Mouse (Mus musculus) heart, adult 8-10 months (tissue): Measurements from ENCODE around the gene Nipal1. TPM values are rescaled to one million over a fixed set of nuclear protein-coding genes. Genes with fewer than 3 reads are reported as not detected.

Experiments used
- DNase-seq: peaks from one replicate; pipeline ENCODE4 v3.0.0; 2022; ENCODE audit warnings: low spot score
- total RNA-seq, 4 experiments: library from RNA; stranded (reverse); gene quantifications; 2 replicates each; pipeline ENCODE4 v1.2.4; 2022

The Nipal1 gene
- not detected for total RNA-seq

DNA sequence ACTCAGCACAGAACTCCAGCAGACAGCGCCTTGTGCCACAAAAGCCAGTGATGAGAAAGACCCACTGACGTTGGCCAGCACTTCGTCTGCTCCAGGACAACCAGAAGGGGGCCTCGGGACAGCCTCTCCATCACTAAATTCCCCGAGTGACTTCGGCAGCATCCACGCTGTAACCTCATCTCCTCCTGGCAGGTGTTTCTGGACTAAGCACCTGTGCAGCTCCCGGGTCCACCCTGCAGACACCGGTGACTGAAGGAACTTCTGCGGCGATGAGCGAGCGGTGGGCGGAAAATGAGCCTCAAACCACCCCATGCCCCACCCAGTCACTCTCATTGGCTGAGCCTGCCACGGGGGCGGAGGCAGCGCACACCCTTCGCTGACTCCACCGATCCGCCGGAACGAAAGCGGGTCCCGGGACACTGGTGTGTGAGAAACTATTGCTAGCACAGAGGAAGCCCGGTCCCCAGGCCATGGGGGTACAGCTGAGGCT lies at the start of gene Nipal1:
Gene Nipal1, plus strand, starts transcription at position 378 of the 490 bp plus-strand sequence.
- no peak for DNase-seq

DNA sequence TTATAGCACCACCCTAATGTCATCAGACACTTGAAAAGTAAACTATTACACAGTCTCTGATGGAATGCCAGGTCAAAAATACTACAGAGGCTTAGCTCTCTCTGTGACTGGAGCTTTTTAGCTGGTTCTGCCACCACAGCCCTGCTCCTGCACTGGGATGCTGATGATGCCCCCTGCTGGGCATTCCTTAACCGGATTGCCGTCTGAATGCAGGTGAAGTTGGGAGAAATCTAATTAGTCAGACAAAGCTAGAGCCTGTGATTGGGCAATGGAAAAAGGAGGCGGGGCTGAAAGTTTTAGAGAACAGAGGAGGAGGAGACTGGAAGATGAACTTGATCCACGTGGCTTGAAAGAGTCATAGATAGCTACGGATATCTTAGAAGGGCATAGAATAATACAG lies 46.6 kb upstream of the Nipal1 start:
- peak; percentile 28 for DNase-seq

DNA sequence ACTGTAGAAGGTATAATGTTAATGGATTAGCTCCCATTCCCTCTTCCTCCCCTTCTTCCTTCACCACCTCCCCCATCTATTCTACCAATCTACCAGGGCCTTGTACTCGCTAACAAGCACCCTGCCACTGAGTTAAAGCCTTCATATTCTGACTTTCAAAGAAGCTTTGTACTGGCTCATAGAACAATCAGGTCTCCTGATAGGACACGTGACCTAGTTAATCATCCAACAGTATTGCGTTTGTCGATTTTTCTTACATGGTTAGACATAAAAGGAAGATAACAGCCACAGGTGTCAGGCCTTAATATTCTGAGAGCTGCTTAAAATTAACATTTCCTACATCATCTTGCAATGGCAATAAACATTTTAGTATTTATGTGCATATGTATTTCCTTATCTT lies 44.5 kb upstream of the Nipal1 start:
- DNase-seq = no peak

DNA sequence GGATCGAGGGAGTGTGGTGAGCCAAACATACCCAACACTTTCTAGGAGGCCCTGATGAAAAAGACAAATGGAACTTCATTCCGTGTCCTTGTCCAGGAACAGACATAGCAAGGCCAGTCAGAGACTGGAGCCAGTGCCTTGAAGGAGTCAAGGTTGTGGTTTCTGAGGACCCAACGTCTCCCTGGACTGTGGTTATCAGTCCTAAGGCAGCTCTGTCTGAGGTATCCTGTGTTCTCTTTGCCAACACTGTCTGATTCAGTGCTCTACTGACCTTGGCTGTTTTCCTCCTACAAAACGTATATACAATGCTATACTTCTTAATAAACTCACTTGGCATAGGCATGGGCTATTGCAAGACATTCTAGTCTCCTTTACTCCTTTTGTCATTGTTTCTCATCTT lies 30.2 kb upstream of the Nipal1 start:
- DNase-seq = no peak

DNA sequence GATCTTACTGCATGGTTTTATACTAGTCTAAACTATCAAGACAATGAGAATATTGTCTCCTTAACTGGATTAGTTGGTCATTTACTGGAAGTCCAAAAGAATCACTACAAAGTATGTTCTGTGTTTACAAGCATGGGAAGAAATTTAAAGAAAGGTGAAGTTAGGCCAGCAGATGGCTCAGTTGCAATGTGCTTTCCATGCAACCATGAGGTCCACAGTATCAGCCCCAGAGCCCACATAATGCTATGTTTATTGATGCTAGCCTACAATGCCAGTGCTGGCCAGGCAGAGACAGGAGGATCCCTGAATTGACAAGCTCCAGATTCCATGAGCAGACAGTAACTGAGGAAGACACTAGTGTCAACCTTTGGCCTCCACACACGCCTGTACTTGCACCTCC lies 26.6 kb upstream of the Nipal1 start:
- no peak for DNase-seq

DNA sequence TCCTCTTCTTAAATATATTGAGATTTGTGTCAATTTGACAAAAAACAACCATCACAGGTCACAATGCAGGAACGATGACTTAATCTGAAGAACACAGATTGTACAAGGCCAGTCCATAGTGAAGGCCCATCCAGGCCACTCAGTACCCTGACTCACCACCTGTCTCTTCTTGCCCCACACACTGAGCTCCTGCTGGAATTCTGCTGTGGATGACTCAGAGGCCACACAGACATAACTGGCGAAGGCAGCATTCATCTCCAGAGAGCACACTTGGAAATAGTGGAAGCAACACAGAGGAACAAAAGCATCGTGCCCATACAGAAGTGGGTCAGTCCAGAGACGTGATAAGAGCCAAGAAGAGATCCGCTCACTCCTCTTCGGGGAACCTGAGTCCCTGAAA lies 17.6 kb upstream of the Nipal1 start:
- no peak for DNase-seq

DNA sequence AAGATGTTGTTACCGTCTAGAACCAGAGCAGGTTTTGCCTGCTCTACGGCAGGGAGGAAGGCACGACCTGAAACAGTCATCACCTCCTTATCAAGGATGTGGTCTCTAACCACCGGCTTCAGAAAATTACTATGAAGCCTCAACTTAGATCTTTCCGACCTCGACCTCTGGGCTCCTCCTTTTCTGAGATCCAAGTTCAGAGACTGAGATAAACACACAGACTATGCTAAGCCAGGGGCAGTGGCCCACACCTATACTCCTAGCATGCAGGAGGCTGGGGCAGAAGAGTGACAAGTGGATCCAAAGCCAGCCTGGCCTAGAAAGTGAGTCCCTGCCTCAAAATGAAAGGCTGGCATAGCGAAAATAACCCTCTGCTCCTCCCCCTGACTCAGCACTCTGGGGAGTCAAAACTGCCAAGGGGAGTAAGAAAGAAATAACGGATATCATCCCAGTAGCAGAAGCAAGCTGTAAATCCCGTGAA lies 12.8 kb upstream of the Nipal1 start:
- no peak for DNase-seq

DNA sequence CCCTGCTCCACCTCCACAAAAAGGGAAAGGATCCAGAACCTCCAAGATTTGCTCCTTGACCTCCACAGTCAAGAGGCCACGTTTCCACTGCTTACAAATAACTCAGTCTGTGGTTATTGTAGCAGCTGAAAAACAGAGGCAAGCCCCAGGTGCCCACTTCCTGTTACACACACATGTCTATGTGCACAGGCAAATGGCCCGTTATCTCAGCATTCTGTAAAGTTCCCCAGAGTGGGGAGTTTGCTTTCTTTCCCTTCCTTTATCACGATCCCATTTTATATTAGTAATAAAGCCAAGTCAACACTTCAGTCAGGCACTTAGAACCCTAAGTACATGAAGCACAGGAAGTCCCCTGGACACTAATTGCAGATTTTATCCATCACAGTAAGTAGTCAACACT lies 11.5 kb upstream of the Nipal1 start:
- DNase-seq = no peak

DNA sequence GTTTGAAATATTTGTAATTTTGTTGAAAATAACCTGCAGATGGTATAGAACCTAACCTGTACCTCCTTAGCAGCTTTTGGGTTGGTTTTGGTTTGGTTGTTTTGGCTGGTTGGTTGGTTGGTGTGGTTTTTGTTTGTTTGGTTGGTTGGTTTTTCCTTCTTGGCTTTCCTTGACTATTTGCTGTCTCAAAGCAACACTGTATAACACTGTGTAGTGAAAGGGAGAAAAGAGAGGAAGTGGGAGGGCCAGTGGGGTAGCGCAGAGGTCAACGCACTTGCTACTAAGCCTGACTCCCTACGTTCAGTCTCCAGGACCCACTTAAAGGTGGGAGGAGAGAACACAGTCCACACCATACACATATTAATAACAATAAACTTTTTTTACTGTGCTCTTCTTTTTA lies 11.0 kb upstream of the Nipal1 start:
- no peak for DNase-seq

DNA sequence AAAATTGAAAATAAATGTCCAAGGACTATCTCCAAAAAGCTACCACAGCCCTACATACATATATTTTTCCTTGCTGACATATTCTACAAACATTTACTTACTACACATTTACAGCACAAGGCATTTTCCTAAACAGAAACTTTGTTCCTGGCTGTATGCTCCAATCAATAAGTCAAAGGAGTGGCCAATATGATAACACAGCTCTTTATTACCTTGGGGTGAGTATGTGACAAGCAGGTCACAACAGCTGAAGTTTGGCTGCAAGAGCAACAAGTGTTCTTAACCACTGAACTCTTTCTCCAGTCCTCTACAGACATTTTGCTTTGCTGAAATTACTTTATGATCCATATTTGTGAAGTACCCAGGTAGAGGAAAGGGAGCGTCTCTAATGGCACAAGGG lies 7.5 kb upstream of the Nipal1 start:
- no peak for DNase-seq

DNA sequence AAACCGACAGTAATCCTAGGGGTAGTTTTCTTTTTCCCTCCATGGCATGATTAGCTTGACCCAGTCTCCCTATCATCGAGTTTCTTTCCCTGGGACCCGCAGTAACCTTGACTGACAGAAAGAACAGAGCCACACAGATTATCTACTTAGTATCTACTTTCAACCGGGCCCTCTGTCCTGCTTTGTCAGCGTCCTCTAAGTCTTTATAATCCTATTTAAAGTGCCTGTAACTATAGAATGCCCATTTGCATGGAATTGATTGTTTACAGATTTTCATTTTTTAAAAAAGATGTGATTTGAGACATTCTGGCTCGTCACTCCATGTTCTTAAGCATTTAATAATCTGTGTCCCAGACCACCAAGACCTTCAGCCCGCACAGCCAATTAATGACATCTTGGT lies 3.9 kb upstream of the Nipal1 start:
- no peak for DNase-seq

DNA sequence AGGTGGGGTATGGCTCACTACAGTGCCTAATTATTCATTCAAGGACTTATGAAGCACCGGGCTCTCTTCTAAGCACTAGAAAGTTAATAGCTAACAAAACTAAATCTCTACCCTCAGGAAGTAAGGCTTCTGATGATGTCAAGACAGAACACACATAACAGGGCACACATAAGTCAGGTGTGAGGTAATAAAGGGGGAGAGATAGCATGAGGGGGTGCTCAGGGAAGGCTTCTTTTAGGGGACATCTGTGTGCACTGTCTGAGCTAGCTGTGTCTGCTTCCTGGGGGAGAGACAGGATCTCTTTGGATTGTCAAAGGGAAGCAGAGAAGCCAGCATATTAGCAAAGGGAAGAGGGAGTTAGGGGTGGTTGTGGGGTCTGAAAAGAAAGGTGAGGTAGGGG lies 3.4 kb upstream of the Nipal1 start, which contains the start of gene Cnga1:
Gene Cnga1, minus strand, starts transcription at position 101 of the 400 bp plus-strand sequence.
- no peak for DNase-seq

DNA sequence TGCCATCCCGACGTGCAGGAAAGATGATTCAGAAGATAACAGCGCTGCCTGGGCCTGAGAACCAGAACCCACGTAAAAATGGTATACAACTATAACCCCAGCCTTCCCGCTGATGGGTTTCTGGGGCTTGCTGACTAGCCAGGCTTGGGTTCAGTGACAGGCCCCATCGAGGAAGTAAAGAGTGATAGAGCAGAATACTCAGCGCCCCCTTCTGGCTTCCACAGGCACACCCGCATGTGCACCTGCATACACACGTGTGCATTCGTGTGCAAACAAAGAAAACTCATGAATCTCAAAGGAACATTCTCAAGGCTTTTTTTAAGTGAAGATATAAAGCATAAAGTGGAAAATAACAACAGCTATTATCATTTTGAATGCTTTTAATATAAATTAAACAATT lies 1.5 kb upstream of the Nipal1 start:
- no peak for DNase-seq

DNA sequence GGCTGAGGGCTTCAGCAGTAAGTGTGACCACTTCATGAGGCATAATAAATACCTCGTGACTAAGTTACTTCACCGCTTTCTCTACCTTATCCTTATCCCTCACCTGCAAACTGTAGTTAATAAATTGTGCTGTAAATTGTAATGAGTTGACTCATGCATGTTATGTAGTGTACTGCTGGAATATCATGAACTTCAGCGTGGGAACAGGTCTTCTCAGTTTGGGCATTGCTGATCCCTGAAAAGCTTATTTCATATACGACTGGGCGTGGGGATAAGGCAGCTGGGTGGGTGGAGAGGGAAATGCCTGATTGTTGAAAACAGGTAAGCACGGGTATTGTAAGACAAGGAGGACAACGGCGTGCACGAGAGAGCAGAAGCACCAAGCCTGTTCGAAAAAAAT lies 599 bp upstream of the Nipal1 start:
- no peak for DNase-seq

DNA sequence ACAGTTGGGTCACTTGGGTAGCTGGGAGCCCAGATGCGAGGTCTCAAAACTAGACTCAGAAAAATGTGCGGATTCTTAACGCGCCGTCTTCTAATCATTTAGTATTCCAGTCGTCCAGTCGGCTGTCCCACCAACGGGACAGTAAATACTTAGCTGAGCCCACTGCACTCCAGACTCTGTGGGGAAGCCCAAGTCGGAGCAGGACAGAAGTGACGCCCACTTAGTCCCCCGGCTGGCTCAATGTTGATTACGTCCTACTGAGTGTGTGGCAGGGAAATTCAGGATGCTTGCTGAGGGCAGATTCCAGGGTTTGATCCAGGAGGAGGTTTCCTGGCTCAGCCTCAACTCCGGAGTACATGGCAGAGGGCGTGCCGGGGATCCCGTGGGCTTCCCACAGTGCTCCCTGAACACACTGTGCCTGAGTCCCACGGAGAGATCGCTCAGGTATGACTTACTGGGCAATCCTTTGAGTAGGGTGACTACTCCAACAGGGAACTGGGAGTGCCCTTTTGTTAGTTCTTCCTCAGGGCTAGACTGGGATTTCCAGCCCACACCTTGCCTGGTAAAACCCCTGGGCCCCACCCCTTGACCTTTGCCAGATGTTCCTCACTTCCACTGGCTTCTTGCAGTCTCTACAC lies 482 bp downstream of the Nipal1 start:
- no peak for DNase-seq

DNA sequence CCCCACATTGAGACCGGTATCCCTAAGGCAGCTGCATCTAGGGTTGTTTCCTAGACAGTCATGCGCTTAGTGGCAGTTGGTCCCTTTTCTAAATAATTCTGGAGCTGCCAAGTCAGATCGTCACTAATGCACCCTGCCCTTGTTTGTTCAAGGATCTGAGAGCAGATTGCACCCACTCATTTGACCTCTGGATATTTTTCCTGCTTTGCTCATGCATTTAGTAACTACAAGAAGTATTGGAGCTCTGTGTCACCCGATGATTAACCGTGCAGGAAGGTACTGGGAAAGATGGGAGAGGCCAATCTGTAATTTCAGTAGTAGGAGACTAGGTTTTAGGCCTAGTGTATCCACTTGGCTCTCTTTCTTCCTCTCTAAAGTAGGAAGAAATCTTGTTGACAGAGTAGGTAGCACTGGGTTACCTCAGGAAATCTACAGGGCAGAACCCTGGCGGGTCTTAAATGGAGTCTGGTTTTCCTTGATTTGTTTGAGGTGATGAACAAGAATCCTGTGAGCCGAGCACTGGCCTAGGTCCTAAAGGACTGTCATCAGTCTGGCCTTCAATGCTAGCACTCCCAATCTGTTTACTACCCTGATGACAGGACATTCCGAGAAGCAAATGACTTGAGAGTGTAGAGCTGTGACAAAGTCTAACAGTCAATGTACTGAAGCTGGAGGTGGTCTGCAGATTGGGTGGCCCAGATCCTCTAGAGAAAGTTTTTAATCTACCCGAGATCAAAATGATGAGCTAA lies 1.6 kb downstream of the Nipal1 start:
- DNase-seq = no peak

DNA sequence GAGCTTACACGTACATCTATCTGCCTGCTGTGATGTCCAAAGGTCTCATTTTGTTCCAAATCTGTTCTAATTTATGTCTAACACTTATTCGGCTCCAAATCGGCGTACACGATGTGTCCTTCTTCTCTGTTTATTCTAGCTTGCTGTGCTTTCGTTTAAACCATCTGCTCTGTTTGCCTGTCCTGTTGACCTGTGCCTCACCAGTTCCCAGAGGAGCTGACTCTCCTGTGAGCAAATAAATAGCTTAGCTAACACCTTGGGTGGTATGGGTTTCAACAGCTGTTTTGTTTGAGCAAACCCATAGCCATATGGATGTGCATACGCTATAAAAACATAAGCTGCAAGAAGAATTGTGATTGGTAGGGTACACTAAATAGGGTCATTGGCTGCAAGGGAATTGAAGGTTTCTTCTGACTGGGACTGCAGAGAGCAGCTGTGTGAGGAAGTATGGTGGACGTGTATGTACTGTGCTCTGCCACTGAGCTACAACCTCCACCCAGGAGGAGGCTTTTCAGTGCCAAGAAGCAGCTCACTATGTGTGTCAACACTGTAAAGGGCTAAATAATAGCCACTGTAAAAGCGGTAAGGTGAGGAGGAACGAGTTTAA lies 5.6 kb downstream of the Nipal1 start:
- no peak for DNase-seq

DNA sequence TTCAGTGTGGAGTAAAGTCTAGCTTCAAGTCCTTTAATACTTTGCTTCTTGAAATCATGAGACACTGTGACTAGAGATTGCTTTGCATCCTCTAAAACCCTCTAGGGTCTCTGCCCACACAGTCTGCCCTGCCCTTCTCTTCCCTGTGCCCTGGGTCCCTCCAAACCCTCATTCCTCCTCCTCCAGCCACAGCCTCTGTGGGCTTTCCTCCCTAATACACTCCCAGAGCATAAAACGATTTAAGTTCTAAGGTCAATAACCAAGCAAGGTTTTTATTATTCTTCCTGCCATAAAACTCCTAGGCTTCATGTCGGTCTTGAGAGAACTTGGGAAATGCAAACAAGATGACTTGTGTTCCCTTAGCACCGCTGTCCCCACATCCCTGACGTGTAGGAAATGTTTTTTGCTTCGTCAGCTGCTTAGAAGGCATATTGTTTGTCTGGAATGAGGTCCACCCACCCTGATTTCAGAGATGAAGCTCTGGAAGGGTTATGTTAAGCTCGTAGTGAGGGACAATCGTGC lies 8.7 kb downstream of the Nipal1 start:
- no peak for DNase-seq

DNA sequence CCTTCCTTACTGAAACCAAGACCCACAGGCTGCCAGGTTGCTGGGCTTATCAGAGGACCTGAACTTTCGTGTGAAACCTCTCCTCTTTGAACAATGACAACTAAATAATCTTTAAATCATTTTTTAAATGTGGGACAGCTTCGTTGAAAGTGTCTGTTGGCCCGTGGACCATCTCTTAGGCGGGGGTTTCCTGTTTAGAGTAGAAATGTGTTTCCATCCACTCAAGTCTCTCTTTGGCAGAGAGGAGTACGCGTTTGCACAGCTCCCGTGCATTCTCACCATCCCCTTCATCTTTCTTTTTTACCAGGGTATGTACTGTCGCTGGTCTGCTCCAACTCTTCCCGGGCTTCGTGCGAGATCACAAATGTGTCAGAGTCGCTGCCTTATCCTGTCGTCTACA lies 10.8 kb downstream of the Nipal1 start:
- no peak for DNase-seq

DNA sequence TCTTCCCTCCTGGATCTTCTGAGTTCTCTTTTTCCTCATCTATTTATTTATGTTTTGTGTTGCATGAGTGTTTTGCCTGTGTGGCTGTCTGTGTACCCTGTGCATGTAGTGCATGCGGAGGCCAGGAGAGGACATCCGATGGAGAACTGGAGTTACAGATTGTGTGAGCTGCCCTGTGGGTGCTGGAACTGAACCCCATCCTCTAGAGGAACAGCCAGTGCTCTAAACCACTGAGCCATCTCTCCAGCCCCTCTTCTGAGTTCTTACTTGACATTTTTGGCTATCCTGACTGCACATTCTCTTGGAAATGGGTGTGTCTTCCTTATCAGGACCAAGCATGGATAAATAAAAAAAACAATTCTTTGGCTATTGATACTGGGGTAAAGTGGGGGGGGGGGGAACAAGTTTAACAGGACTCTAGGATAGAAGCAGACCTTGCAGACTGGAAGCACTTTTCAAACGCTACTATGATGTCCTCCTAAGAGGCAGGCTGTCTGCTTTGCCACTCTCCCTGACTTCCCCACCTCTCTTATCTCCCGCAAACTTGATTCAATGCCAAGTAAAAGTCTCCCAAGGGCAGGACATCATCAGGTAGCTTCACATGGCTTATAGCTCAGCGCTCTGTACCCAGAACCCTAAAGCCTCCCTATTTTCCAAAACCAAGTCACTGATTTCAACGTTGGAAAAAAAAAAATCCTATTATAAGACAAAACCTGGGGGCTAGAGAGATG lies 13.6 kb downstream of the Nipal1 start:
- no peak for DNase-seq

DNA sequence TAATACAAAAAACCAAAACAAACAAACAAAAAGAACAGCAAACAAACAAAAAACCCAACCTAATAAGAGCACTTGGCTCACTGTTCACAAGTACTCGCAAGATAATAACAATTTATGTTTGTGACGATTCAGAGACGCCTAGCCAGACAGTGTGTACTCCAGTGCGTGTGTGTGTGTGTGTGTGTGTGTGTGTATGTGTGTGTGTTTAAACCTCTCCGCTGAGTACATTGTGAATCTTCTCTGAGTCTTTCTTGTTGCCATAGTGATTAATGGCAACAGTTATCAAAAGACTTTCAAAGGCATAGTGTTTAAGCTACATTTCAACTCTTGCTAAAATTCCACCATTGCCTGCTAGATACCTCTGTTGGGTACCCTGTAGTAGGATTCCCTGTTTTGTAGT lies 16.5 kb downstream of the Nipal1 start:
- DNase-seq = no peak

DNA sequence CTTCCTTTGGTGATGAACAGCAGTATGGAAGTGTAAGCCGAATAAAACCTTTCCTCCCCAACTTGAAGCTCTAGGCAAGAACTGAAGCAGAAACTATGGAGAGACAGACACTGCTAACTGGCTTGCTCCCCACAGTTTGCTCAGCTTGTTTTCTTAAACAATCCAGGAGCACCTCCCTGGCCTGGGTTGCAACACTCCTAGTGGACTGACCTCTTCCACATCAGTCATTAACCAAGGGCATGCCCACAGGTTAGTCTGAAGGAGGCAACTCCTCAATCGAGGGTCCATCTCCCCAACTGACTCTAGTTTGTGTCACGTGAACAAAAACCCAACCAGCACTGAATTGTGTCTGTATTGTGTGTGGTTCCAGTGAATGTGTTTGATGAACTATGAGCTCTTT lies 17.3 kb downstream of the Nipal1 start:
- DNase-seq = no peak
